Mouse (Mus musculus): Measurements from ENCODE around the gene A630001G21Rik. TPM values are rescaled to one million over a fixed set of nuclear protein-coding genes. Genes with fewer than 3 reads are reported as not detected.
A peak's percentile ranks its signal among the peaks of the same experiment; 100 is the strongest.

A630001G21Rik gene
- polyA plus RNA-seq, 1 experiment = 0.02 TPM

DNA sequence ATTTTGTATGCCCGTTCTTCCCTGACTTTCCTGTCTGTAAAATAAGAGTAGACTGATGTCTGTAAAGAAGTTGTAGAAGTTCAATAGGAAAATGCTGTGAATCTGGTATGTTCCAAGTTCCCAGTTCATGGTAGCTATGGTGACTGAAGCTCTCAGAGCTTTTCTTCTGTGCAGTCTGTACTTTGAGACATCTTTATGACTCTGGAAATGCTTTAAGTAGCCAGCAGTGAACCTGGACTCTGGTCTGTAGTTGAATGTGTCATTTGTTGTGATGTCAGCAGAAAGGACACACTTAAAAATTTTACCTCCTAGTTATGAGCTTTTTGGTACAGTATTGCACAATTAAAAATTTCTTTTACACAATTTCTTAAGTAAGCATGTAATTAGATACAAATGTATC lies 24.1 kb upstream of the A630001G21Rik start:
- H3K36me3 ChIP-seq (ENCODE audit: control insufficient read depth, insufficient read depth) = peaks cover 6% of the 10 kb centered on the region
- no peak overlapping the region for H3ac ChIP-seq (ENCODE audit: control insufficient read depth, insufficient read length)
- no peak overlapping the region for H3K4me2 ChIP-seq (ENCODE audit: low read depth)
- TF ChIP-seq TCF3 (IDR thresholded peaks at IDR 0.05; ENCODE audit: insufficient read length, low read depth) = no peak
- no peaks in the 10 kb centered on the region for H3K27me3 ChIP-seq (ENCODE audit: control insufficient read depth, insufficient read depth, insufficient read length)
- no peak overlapping the region for H3K4me3 ChIP-seq
- H3K79me2 ChIP-seq (ENCODE audit: control insufficient read depth, insufficient read depth) = peaks cover 99% of the 10 kb centered on the region

DNA sequence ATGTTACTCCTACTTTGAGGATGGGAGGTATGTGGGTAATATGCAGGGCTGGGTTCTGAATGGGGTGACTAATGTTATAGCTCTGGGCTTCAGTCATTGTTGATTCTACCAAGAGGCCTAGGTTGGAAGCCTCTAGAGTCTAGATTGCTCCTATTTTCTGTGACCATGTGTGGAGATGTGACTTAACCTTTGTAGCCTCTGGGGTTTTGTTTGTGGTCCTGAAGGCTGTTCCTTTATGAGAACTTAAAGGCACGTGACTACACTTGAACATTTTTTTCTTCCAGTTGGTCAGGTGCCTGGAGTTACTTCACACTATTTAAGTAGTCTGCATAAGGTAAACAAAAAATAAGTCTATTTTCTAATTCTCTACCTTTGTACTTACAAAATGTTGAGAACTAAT lies 21.3 kb upstream of the A630001G21Rik start:
- Histone ChIP-seq H3K4me3 (no peak overlapping the region), H3ac (ENCODE audit: control insufficient read depth, insufficient read length) (no peak overlapping the region), H3K79me2 (ENCODE audit: control insufficient read depth, insufficient read depth) (peaks cover 99% of the 10 kb centered on the region), H3K27me3 (ENCODE audit: control insufficient read depth, insufficient read depth, insufficient read length) (no peaks in the 10 kb centered on the region), H3K36me3 (ENCODE audit: control insufficient read depth, insufficient read depth) (peaks cover 10% of the 10 kb centered on the region), H3K4me2 (ENCODE audit: low read depth) (no peak overlapping the region)
- TF ChIP-seq E2F4 (IDR thresholded peaks at IDR 0.05; ENCODE audit: insufficient read depth) (no peak), REST (IDR thresholded peaks at IDR 0.05; ENCODE audit: insufficient read depth, insufficient read length) (no peak), USF1 (IDR thresholded peaks at IDR 0.05; ENCODE audit: low read depth) (peak; percentile 15), POLR2A (IDR thresholded peaks at IDR 0.05; ENCODE audit: insufficient read length, low read depth) (no peak), CEBPB (IDR thresholded peaks at IDR 0.05; ENCODE audit: insufficient read depth, poor library complexity, severe bottlenecking) (no peak), MYOG (IDR thresholded peaks at IDR 0.05; ENCODE audit: control insufficient read depth in 1 of 3, insufficient read depth in 1 of 3, insufficient read length in 2 of 3, low read depth in 2 of 3) (no peak), TCF12 (IDR thresholded peaks at IDR 0.05; ENCODE audit: insufficient read depth, poor library complexity, severe bottlenecking) (no peak), MAX (IDR thresholded peaks at IDR 0.05; ENCODE audit: low read depth) (no peak)

DNA sequence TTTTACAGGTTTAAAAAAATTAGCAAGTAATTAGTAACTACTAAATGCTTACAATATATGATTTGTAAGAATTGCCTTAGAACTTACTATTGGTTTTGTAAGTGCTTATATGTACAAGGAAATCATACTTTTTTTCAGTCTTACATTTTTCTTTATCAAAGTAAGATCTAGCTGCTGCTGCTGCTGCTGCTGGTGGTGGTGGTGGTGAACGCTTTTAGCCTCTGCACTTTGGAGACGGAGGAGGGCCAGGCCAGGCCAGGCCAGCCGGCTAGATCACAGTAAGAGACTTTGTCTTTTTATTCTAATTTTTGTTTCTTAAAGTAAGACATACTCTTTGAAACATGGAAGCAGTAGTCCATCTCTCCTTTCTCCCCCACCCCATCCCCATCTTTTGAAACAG lies 16.8 kb upstream of the A630001G21Rik start:
- H3K36me3 ChIP-seq (ENCODE audit: control insufficient read depth, insufficient read depth) = peaks cover 5% of the 10 kb centered on the region
- TF ChIP-seq MYOD1 (IDR thresholded peaks at IDR 0.05; ENCODE audit: control insufficient read depth in 1 of 3, insufficient read length in 2 of 3, low read depth in 2 of 3) (no peak), POLR2A (IDR thresholded peaks at IDR 0.05; ENCODE audit: insufficient read length, low read depth) (no peak), REST (IDR thresholded peaks at IDR 0.05; ENCODE audit: insufficient read depth, insufficient read length) (no peak), USF1 (IDR thresholded peaks at IDR 0.05; ENCODE audit: low read depth) (no peak), E2F4 (IDR thresholded peaks at IDR 0.05; ENCODE audit: insufficient read depth) (no peak), TCF12 (IDR thresholded peaks at IDR 0.05; ENCODE audit: insufficient read depth, poor library complexity, severe bottlenecking) (no peak), MYOG (IDR thresholded peaks at IDR 0.05; ENCODE audit: control insufficient read depth in 1 of 3, insufficient read depth in 1 of 3, insufficient read length in 2 of 3, low read depth in 2 of 3) (no peak), SRF (IDR thresholded peaks at IDR 0.05; ENCODE audit: control insufficient read depth, insufficient read length, low read depth) (no peak), CEBPB (IDR thresholded peaks at IDR 0.05; ENCODE audit: insufficient read depth, poor library complexity, severe bottlenecking) (no peak), MAX (IDR thresholded peaks at IDR 0.05; ENCODE audit: low read depth) (no peak), POLR2AphosphoS2 (IDR thresholded peaks at IDR 0.05; ENCODE audit: insufficient read length, low read depth) (no peak), TCF3 (IDR thresholded peaks at IDR 0.05; ENCODE audit: insufficient read length, low read depth) (no peak)
- peak overlapping the region; percentile 75 for H3K4me2 ChIP-seq (ENCODE audit: low read depth)
- H3K4me3 ChIP-seq = peak overlapping the region; percentile 93
- H3ac ChIP-seq (ENCODE audit: control insufficient read depth, insufficient read length) = no peak overlapping the region
- no peaks in the 10 kb centered on the region for H3K27me3 ChIP-seq (ENCODE audit: control insufficient read depth, insufficient read depth, insufficient read length)
- H3K79me2 ChIP-seq (ENCODE audit: control insufficient read depth, insufficient read depth) = peaks cover 63% of the 10 kb centered on the region

DNA sequence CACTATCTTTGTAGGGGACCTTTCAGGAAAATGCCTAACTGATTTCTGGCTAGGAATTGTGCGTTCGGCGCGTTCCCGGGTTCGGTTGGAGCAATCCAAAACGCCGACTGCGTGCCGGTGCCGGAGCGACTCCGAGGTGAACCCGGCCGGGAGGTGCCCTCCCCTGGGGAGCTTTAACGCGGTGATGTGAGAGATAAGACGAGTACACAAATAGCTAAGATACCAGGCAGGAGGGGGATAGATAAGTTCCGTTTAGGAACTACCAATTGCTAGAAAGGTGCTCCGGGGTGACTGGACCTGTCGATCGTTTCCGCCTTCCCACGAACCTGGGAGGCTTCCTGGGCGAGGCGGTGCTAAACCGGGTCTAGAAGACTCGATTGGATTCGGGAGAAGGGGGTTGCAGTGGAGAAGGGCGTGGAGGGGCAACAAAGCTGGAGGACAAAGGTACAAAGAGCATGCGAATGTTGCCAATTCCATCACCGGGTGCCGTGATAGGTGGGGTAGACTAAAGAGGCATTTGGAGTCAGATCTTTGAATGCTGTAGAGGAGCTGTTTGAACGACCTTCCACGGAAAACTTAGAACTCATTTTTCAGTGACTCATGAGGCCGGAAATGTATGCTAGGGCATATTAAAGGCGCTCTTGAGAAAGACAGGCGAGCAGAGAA lies 15.8 kb upstream of the A630001G21Rik start:
- H3K36me3 ChIP-seq (ENCODE audit: control insufficient read depth, insufficient read depth) = peaks cover 5% of the 10 kb centered on the region
- no peak for TF ChIP-seq MYOD1 (IDR thresholded peaks at IDR 0.05; ENCODE audit: control insufficient read depth in 1 of 3, insufficient read length in 2 of 3, low read depth in 2 of 3)
- TF ChIP-seq REST (IDR thresholded peaks at IDR 0.05; ENCODE audit: insufficient read depth, insufficient read length) = no peak
- no peak for TF ChIP-seq TCF12 (IDR thresholded peaks at IDR 0.05; ENCODE audit: insufficient read depth, poor library complexity, severe bottlenecking)
- peak overlapping the region; percentile 89 for H3ac ChIP-seq (ENCODE audit: control insufficient read depth, insufficient read length)
- H3K4me2 ChIP-seq (ENCODE audit: low read depth) = peak overlapping the region; percentile 75
- H3K4me3 ChIP-seq = peak overlapping the region; percentile 93
- peaks cover 54% of the 10 kb centered on the region for H3K79me2 ChIP-seq (ENCODE audit: control insufficient read depth, insufficient read depth)
- H3K27me3 ChIP-seq (ENCODE audit: control insufficient read depth, insufficient read depth, insufficient read length) = peaks cover 6% of the 10 kb centered on the region

DNA sequence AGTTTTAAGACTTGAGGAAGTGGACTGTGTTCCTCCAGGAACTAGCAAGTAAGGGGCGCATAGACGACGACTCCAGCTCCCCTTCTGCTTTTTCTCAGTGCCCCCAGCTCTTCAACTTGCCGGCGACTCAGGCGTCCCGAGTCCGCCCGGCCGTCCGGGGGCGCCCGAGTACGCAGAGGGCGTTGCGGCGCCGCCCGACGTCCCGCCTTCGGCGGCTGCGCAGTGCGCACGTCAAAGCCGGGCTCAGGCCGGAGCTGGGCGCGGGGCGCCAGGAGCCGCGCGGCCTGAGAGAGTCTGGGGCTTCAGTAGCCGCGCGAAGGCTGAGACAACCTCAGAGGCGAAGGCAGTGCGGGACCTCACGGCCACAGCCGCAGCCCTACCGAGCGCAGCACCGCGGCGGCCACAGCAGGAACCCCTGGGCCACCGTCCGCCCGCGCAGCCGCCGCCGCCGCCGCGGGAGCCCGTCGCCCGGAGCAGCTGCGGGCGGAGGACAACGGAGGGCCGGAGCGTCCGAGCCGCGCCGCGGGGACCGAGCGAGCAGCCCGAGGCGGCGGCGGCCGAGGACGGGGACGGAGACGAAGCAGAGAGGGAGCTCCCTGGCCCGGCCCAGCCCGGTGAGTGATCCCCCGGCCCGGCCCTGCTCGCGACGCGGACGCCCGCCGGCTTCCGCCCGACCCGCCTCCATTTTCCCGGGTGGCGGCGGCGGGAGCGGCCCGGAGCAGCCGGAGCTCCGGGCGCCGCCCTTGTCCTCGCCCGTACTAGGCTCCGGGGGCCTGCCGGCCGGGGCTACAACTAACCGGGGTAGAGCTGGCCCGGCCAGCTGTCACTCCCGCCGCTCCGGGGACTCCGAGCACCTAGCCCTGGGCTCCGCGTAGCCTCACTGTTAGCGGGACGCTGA lies 15.0 kb upstream of the A630001G21Rik start, which contains the start of gene Cab39:
TSS of gene Cab39 (plus strand) at position 234 of the 898 bp plus-strand sequence.
- Histone ChIP-seq H3K36me3 (ENCODE audit: control insufficient read depth, insufficient read depth) (peaks cover 5% of the 10 kb centered on the region), H3K27me3 (ENCODE audit: control insufficient read depth, insufficient read depth, insufficient read length) (peaks cover 7% of the 10 kb centered on the region), H3K4me3 (peak within 1 kb of the TSS; percentile 93), H3K4me2 (ENCODE audit: low read depth) (peak within 1 kb of the TSS; percentile 75), H3K79me2 (ENCODE audit: control insufficient read depth, insufficient read depth) (peaks cover 46% of the 10 kb centered on the region), H3ac (ENCODE audit: control insufficient read depth, insufficient read length) (peak within 1 kb of the TSS; percentile 89)
- TF ChIP-seq TCF3 (IDR thresholded peaks at IDR 0.05; ENCODE audit: insufficient read length, low read depth) = no peak
- peak; percentile 83 for TF ChIP-seq POLR2A (IDR thresholded peaks at IDR 0.05; ENCODE audit: insufficient read length, low read depth)
- TF ChIP-seq REST (IDR thresholded peaks at IDR 0.05; ENCODE audit: insufficient read depth, insufficient read length) = no peak
- peak in 2 of 3 experiments; percentile 29 to 37 for TF ChIP-seq MYOG (IDR thresholded peaks at IDR 0.05; ENCODE audit: control insufficient read depth in 1 of 3, insufficient read depth in 1 of 3, insufficient read length in 2 of 3, low read depth in 2 of 3)
- no peak for TF ChIP-seq TCF12 (IDR thresholded peaks at IDR 0.05; ENCODE audit: insufficient read depth, poor library complexity, severe bottlenecking)
- peak; percentile 6 for TF ChIP-seq E2F4 (IDR thresholded peaks at IDR 0.05; ENCODE audit: insufficient read depth)
- TF ChIP-seq CEBPB (IDR thresholded peaks at IDR 0.05; ENCODE audit: insufficient read depth, poor library complexity, severe bottlenecking) = no peak
- TF ChIP-seq POLR2AphosphoS2 (IDR thresholded peaks at IDR 0.05; ENCODE audit: insufficient read length, low read depth) = peak; percentile 81
- no peak for TF ChIP-seq SRF (IDR thresholded peaks at IDR 0.05; ENCODE audit: control insufficient read depth, insufficient read length, low read depth)
- TF ChIP-seq MAX (IDR thresholded peaks at IDR 0.05; ENCODE audit: low read depth) = no peak
- no peak for TF ChIP-seq MYOD1 (IDR thresholded peaks at IDR 0.05; ENCODE audit: control insufficient read depth in 1 of 3, insufficient read length in 2 of 3, low read depth in 2 of 3)
- no peak for TF ChIP-seq USF1 (IDR thresholded peaks at IDR 0.05; ENCODE audit: low read depth)

Data from myocyte (in vitro differentiated cells).